Mouse (Mus musculus) liver, adult 2 months (tissue): ENCODE measurements at regions not wholly inside any gene's neighbourhood (a gene's known extent, or its start where the extent isn't known, plus 50 kb on each side); places are given as distances from the start of the nearest gene placed in this dataset.
A peak's percentile ranks its signal among the peaks of the same experiment; 100 is the strongest.

ENCODE experiments used
- DNase-seq: peaks from one replicate; pipeline ENCODE4 v3.0.0-alpha.2; 2011; ENCODE audit warnings: low read depth, low spot score; ENCODE audit errors: extremely low read depth
- H3K27ac ChIP-seq: fragments of 200-500 bp; replicated peaks from 2 replicates; pipeline ENCODE4 v1.5.1; 2012; ENCODE audit warnings: low read depth, mild to moderate bottlenecking, control low read depth, inconsistent platforms, low read length; ENCODE audit not compliant: insufficient read depth
- H3K27me3 ChIP-seq: fragments of 200-500 bp; 2 replicates; pipeline ENCODE4 v1.6.1; 2012; ENCODE audit warnings: mild to moderate bottlenecking, moderate library complexity, low read length, inconsistent platforms; ENCODE audit not compliant: control insufficient read depth, insufficient read depth
- H3K36me3 ChIP-seq: fragments of 200-500 bp; 2 replicates; pipeline ENCODE4 v1.6.1; 2012; ENCODE audit warnings: low read length, inconsistent platforms; ENCODE audit not compliant: control insufficient read depth, insufficient read depth
- H3K4me1 ChIP-seq: fragments of 200-500 bp; 2 replicates; pipeline ENCODE4 v1.6.1; 2011; ENCODE audit warnings: low read length; ENCODE audit not compliant: control insufficient read depth, insufficient read depth
- H3K4me3 ChIP-seq: fragments of 200-500 bp; 2 replicates; pipeline ENCODE4 v1.5.1; 2011; ENCODE audit warnings: low read depth, mild to moderate bottlenecking, control low read depth, low read length, moderate library complexity; ENCODE audit not compliant: insufficient read depth
- H3K79me2 ChIP-seq: fragments of 200-500 bp; 2 replicates; pipeline ENCODE4 v1.6.1; 2012; ENCODE audit warnings: inconsistent platforms, mild to moderate bottlenecking, low read length, moderate library complexity; ENCODE audit not compliant: control insufficient read depth, insufficient read depth
- H3K9ac ChIP-seq: fragments of 200-500 bp; 2 replicates; pipeline ENCODE4 v1.6.1; 2012; ENCODE audit warnings: low read depth, mild to moderate bottlenecking, control low read depth, inconsistent platforms, low read length
- CTCF ChIP-seq: fragments of 200-500 bp; IDR thresholded peaks from 2 replicates; pipeline ENCODE4 v1.5.1; 2011; ENCODE audit warnings: low read depth, low read length, control low read depth
- POLR2A ChIP-seq: fragments of 200-500 bp; IDR thresholded peaks from 2 replicates; pipeline ENCODE4 v1.6.1; 2011; ENCODE audit warnings: low read length, control low read depth; ENCODE audit not compliant: insufficient read depth; ENCODE audit errors: extremely low read depth
- WGBS: fragments of 180-500 bp; shearing (Covaris S2); methylation state at CpG from one replicate; pipeline ENCODE4 v1.1.7; 2018; 5-methylcytosine and 5-hydroxymethylcytosine counted together

DNA sequence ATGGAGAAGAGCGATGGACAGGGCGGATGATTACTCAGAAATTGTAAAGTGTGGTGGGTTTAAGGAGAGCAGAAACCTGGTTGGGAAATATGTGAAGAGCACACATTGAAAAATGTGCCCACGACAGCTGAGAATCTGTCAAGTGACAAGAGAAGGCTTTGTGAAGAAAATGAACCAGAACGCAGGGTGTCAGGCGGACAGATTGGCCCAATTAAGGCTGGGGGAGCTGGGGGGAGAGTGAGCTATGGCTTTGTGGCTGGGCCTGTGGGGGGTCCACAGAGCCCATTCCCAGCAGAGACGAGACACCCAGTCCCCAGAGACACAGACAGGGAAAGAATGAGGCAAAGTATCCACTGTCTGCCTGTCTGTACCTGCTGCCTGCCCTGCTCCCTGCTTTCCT is 153.3 kb downstream of the Shq1 start:
- Histone ChIP-seq H3K9ac (no peak overlapping the region), H3K36me3 (no peaks in the 10 kb centered on the region), H3K79me2 (no peaks in the 10 kb centered on the region), H3K4me3 (no peak overlapping the region), H3K4me1 (no peaks in the 10 kb centered on the region), H3K27me3 (peaks cover 3% of the 10 kb centered on the region; the same call in 1 of the 2 replicates), H3K27ac (no peak overlapping the region)
- TF ChIP-seq POLR2A = no peak
- no peak for TF ChIP-seq CTCF
- DNase-seq = no peak
- 93% methylated on average over 6 of the region's 6 CpGs for WGBS

DNA sequence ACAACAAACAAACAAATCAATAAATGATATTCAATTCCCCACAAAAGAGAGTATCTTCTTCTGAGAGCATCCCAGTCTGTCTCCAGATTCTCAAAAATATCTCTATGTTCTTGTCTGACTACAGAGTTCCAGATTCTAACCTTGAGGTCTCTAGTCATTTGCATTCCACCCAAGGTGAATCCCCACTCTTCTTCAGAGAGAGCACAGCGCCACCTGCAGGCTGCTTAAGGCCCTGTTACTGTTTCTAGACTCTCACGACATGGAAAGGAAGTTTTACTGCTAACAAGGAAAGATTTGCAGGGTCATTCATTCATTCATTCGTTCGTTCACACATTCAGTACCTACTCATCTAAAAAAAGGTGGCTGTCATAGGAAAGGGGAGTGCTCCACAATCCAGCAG is 158.3 kb downstream of the Shq1 start:
- no peaks in the 10 kb centered on the region for H3K4me1 ChIP-seq
- no peaks in the 10 kb centered on the region for H3K27me3 ChIP-seq
- TF ChIP-seq CTCF (peak; percentile 46; the same call in 1 of the 2 replicates), POLR2A (no peak)
- no peak overlapping the region for H3K4me3 ChIP-seq
- 67% methylated on average over 4 of the region's 4 CpGs for WGBS
- no peak overlapping the region for H3K27ac ChIP-seq
- H3K36me3 ChIP-seq = no peaks in the 10 kb centered on the region
- H3K9ac ChIP-seq = no peak overlapping the region
- H3K79me2 ChIP-seq = no peaks in the 10 kb centered on the region
- DNase-seq = peak; percentile 13

GRCm38 (mm10) chr6:100510676-100511075 is 160.3 kb downstream of the Shq1 start:
- WGBS = 65% methylated on average over 4 of the region's 4 CpGs
- no peaks in the 10 kb centered on the region for H3K4me1 ChIP-seq
- no peak overlapping the region for H3K4me3 ChIP-seq
- no peak overlapping the region for H3K27ac ChIP-seq
- no peak for DNase-seq
- TF ChIP-seq POLR2A = no peak
- no peaks in the 10 kb centered on the region for H3K79me2 ChIP-seq
- no peak overlapping the region for H3K9ac ChIP-seq
- H3K27me3 ChIP-seq = no peaks in the 10 kb centered on the region
- no peaks in the 10 kb centered on the region for H3K36me3 ChIP-seq

- H3K27ac ChIP-seq = no peak overlapping the region
- H3K79me2 ChIP-seq = no peaks in the 10 kb centered on the region
- no peak overlapping the region for H3K9ac ChIP-seq
- H3K4me1 ChIP-seq = no peaks in the 10 kb centered on the region; the same call in 1 of the 2 replicates
- H3K27me3 ChIP-seq = no peaks in the 10 kb centered on the region
- no peak for TF ChIP-seq CTCF
- no peak for TF ChIP-seq POLR2A
- no peaks in the 10 kb centered on the region for H3K36me3 ChIP-seq
- WGBS = 68% methylated on average over 15 of the region's 15 CpGs
- no peak overlapping the region for H3K4me3 ChIP-seq
- peak; percentile 69 for DNase-seq
These were observed 165.3 kb downstream of the Shq1 start for GRCm38 (mm10) chr6:100505506-100506247.

- H3K79me2 ChIP-seq = no peaks in the 10 kb centered on the region
- no peaks in the 10 kb centered on the region for H3K27me3 ChIP-seq
- no peak overlapping the region for H3K27ac ChIP-seq
- no peak overlapping the region for H3K9ac ChIP-seq
- no peak for TF ChIP-seq CTCF
- no peak for TF ChIP-seq POLR2A
- 68% methylated on average over 14 of the region's 14 CpGs for WGBS
- no peaks in the 10 kb centered on the region for H3K36me3 ChIP-seq
- no peaks in the 10 kb centered on the region; the same call in 1 of the 2 replicates for H3K4me1 ChIP-seq
- H3K4me3 ChIP-seq = no peak overlapping the region
- peak; percentile 59 for DNase-seq
These were observed 167.8 kb downstream of the Shq1 start for GRCm38 (mm10) chr6:100502961-100503782.
